Mouse (Mus musculus): ENCODE measurements around the gene Ttc28. TPM values are rescaled to one million over a fixed set of nuclear protein-coding genes. Genes with fewer than 3 reads are reported as not detected.

Ttc28 gene
- polyA plus RNA-seq, 1 experiment from 2014 or later, result 17.6 TPM

GRCm38 (mm10) chr5:111144411-111144810 is 264.8 kb downstream of the Ttc28 start:
- no peak for ATAC-seq (ENCODE audit: low FRiP score, low read depth)
- WGBS, result 90% methylated on average over 7 of the region's 7 CpGs
- Histone ChIP-seq H3K4me1 (peaks cover 19% of the 10 kb centered on the region), H3K4me2 (replicated peaks) (no peak overlapping the region), H3K27me3 (no peaks in the 10 kb centered on the region), H3K9me3 (no peaks in the 10 kb centered on the region), H3K36me3 (no peaks in the 10 kb centered on the region; the same call in 1 of the 2 replicates), H3K27ac (no peak overlapping the region), H3K9ac (no peak overlapping the region), H3K4me3 (no peak overlapping the region)

GRCm38 (mm10) chr5:111150581-111150980 is 271.0 kb downstream of the Ttc28 start:
- Histone ChIP-seq H3K9ac (no peak overlapping the region), H3K4me1 (peaks cover 43% of the 10 kb centered on the region), H3K27me3 (no peaks in the 10 kb centered on the region), H3K4me2 (replicated peaks) (no peak overlapping the region), H3K36me3 (no peaks in the 10 kb centered on the region; the same call in 1 of the 2 replicates), H3K4me3 (no peak overlapping the region), H3K27ac (no peak overlapping the region), H3K9me3 (no peaks in the 10 kb centered on the region)
- ATAC-seq (ENCODE audit: low FRiP score, low read depth), result no peak
- 92% methylated on average over 14 of the region's 14 CpGs for WGBS

GRCm38 (mm10) chr5:111151882-111152759 is 272.5 kb downstream of the Ttc28 start:
- 25% methylated on average over 19 of the region's 19 CpGs for WGBS
- Histone ChIP-seq H3K4me3 (no peak overlapping the region), H3K9me3 (no peaks in the 10 kb centered on the region), H3K27ac (peak overlapping the region; percentile 52; the same call in 1 of the 2 replicates), H3K4me2 (replicated peaks) (no peak overlapping the region), H3K36me3 (no peaks in the 10 kb centered on the region; the same call in 1 of the 2 replicates), H3K4me1 (peaks cover 46% of the 10 kb centered on the region), H3K27me3 (no peaks in the 10 kb centered on the region), H3K9ac (no peak overlapping the region)
- no peak for ATAC-seq (ENCODE audit: low FRiP score, low read depth)

GRCm38 (mm10) chr5:111154586-111154985 is 275.0 kb downstream of the Ttc28 start:
- 14% methylated on average over 7 of the region's 7 CpGs for WGBS
- Histone ChIP-seq H3K4me3 (no peak overlapping the region), H3K27ac (peak overlapping the region; percentile 48; the same call in 1 of the 2 replicates), H3K9ac (no peak overlapping the region; the same call in 1 of the 2 replicates), H3K27me3 (no peaks in the 10 kb centered on the region), H3K9me3 (no peaks in the 10 kb centered on the region), H3K36me3 (no peaks in the 10 kb centered on the region), H3K4me2 (replicated peaks) (peak overlapping the region; percentile 21; the same call in 1 of the 2 replicates), H3K4me1 (peaks cover 62% of the 10 kb centered on the region)
- peak; percentile 88 for ATAC-seq (ENCODE audit: low FRiP score, low read depth)

GRCm38 (mm10) chr5:111155271-111155670 is 275.7 kb downstream of the Ttc28 start:
- no peak overlapping the region for H3K27ac ChIP-seq
- no peaks in the 10 kb centered on the region for H3K36me3 ChIP-seq
- 75% methylated on average over 4 of the region's 4 CpGs for WGBS
- no peak for ATAC-seq (ENCODE audit: low FRiP score, low read depth)
- H3K4me1 ChIP-seq, result peaks cover 69% of the 10 kb centered on the region
- H3K4me3 ChIP-seq, result no peak overlapping the region
- no peaks in the 10 kb centered on the region for H3K27me3 ChIP-seq
- no peaks in the 10 kb centered on the region for H3K9me3 ChIP-seq
- no peak overlapping the region for H3K9ac ChIP-seq
- H3K4me2 ChIP-seq (replicated peaks), result no peak overlapping the region

- H3K9me3 ChIP-seq, result no peaks in the 10 kb centered on the region
- H3K27ac ChIP-seq, result no peak overlapping the region
- no peak overlapping the region for H3K4me2 ChIP-seq (replicated peaks)
- H3K4me1 ChIP-seq, result peaks cover 75% of the 10 kb centered on the region
- no peaks in the 10 kb centered on the region for H3K27me3 ChIP-seq
- no peaks in the 10 kb centered on the region for H3K36me3 ChIP-seq
- no peak overlapping the region for H3K9ac ChIP-seq
- ATAC-seq (ENCODE audit: low FRiP score, low read depth), result no peak
- WGBS, result 88% methylated on average over 12 of the region's 12 CpGs
- H3K4me3 ChIP-seq, result no peak overlapping the region
Measured at GRCm38 (mm10) chr5:111155928-111156327, 276.3 kb downstream of the Ttc28 start.

- H3K27me3 ChIP-seq, result peaks cover 9% of the 10 kb centered on the region; the same call in 1 of the 2 replicates
- H3K36me3 ChIP-seq, result no peaks in the 10 kb centered on the region
- H3K9me3 ChIP-seq, result no peaks in the 10 kb centered on the region
- H3K4me1 ChIP-seq, result peaks cover 76% of the 10 kb centered on the region
- H3K4me3 ChIP-seq, result no peak overlapping the region
- ATAC-seq (ENCODE audit: low FRiP score, low read depth), result no peak
- H3K9ac ChIP-seq, result no peak overlapping the region
- H3K4me2 ChIP-seq (replicated peaks), result no peak overlapping the region
- no peak overlapping the region for H3K27ac ChIP-seq
- WGBS, result 89% methylated on average over 9 of the region's 9 CpGs
Measured at GRCm38 (mm10) chr5:111158266-111158665, 278.7 kb downstream of the Ttc28 start.

GRCm38 (mm10) chr5:111159628-111160321 is 280.2 kb downstream of the Ttc28 start:
- Histone ChIP-seq H3K9me3 (no peaks in the 10 kb centered on the region), H3K4me1 (peaks cover 76% of the 10 kb centered on the region), H3K4me2 (replicated peaks) (peak overlapping the region; percentile 46), H3K9ac (no peak overlapping the region), H3K27me3 (peaks cover 9% of the 10 kb centered on the region; the same call in 1 of the 2 replicates), H3K27ac (no peak overlapping the region; the same call in 1 of the 2 replicates), H3K36me3 (no peaks in the 10 kb centered on the region), H3K4me3 (no peak overlapping the region)
- peak; percentile 37; the same call in 1 of the 2 replicates for ATAC-seq (ENCODE audit: low FRiP score, low read depth)
- 19% methylated on average over 23 of the region's 23 CpGs for WGBS

GRCm38 (mm10) chr5:111161146-111161930 is 281.7 kb downstream of the Ttc28 start:
- no peaks in the 10 kb centered on the region for H3K9me3 ChIP-seq
- H3K27ac ChIP-seq, result no peak overlapping the region; the same call in 1 of the 2 replicates
- 72% methylated on average over 7 of the region's 7 CpGs for WGBS
- H3K4me1 ChIP-seq, result peaks cover 70% of the 10 kb centered on the region
- H3K36me3 ChIP-seq, result no peaks in the 10 kb centered on the region
- ATAC-seq (ENCODE audit: low FRiP score, low read depth), result no peak
- H3K27me3 ChIP-seq, result peaks cover 9% of the 10 kb centered on the region; the same call in 1 of the 2 replicates
- H3K4me2 ChIP-seq (replicated peaks), result no peak overlapping the region
- H3K4me3 ChIP-seq, result no peak overlapping the region
- H3K9ac ChIP-seq, result no peak overlapping the region

- no peak for ATAC-seq (ENCODE audit: low FRiP score, low read depth)
Measured at GRCm38 (mm10) chr5:111162857-111163256, 283.3 kb downstream of the Ttc28 start.

GRCm38 (mm10) chr5:111163377-111163776 is 283.8 kb downstream of the Ttc28 start:
- Histone ChIP-seq H3K4me1 (peaks cover 64% of the 10 kb centered on the region), H3K9ac (no peak overlapping the region), H3K36me3 (no peaks in the 10 kb centered on the region), H3K4me2 (replicated peaks) (no peak overlapping the region), H3K4me3 (no peak overlapping the region), H3K27me3 (peaks cover 9% of the 10 kb centered on the region; the same call in 1 of the 2 replicates), H3K27ac (no peak overlapping the region), H3K9me3 (no peaks in the 10 kb centered on the region)
- ATAC-seq (ENCODE audit: low FRiP score, low read depth), result no peak
- 39% methylated on average over 11 of the region's 11 CpGs for WGBS

More at GRCm38 (mm10) chr5:111162857-111163256, 283.3 kb downstream of the Ttc28 start:
- no peaks in the 10 kb centered on the region for H3K9me3 ChIP-seq
- H3K4me2 ChIP-seq (replicated peaks), result no peak overlapping the region
- peaks cover 65% of the 10 kb centered on the region for H3K4me1 ChIP-seq
- no peak overlapping the region for H3K9ac ChIP-seq
- H3K27ac ChIP-seq, result no peak overlapping the region
- no peak overlapping the region for H3K4me3 ChIP-seq
- peaks cover 9% of the 10 kb centered on the region; the same call in 1 of the 2 replicates for H3K27me3 ChIP-seq
- H3K36me3 ChIP-seq, result no peaks in the 10 kb centered on the region
- WGBS, result 46% methylated on average over 6 of the region's 6 CpGs

Data from limb, embryonic 13.5 days (tissue).